Mouse (Mus musculus): Measurements from ENCODE around the gene Hpse2.
A peak's percentile ranks its signal among the peaks of the same experiment; 100 is the strongest.

Hpse2 gene

DNA sequence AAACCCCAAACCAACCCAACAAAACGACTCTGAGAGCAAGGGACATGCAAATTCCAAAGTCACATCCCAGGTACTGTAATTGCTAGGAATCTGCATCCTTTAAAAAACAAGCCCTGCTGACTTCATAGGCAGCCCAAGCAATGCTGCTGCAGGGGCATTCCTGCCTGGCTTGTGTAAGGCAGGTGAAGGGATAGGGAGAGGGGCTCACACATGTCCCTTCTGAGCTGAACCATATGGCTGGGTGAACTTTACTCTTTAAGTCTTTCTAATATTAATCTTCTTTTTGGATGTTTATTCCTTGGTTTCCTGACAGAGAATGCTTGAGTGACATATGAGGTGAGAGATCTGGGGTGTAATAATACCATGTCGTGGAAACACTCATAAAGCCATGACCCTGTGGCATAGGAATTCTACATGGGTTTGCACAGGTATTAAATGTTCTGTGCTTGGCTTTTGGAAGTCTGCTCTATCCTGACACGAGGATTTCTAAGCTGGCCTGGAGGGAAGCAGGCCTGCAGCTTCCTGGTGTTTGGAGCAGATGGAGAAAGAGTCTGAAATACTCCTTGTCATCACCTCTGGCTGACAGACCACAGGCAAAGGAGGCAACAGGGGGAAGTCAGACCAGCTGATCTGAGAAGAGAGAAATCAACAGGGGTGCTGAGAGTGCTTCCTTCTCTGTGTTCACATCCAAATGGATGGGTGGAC lies 519.0 kb downstream of the Hpse2 start:
- peak; percentile 60 for DNase-seq (ENCODE audit: extremely low spot score, low read depth, low spot score)

DNA sequence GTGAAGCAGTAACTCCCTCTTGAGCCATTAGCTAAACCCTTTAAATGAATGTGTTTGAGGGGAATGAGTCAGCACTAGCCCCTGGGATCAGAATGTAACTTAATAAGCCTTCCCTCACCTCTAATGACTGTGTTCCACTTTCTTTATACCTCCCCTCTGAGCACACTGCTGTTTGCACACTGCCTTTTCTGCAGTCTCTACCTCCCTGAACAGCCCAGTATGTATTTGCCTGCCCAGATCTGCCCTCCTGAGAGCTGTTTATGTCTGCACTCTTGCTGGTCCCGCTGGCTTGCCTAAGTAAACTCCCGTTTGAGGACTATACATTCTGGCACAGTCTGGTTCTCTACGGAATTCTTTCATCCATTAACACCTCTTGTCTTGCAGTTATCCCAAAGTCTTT lies 525.1 kb downstream of the Hpse2 start:
- DNase-seq (ENCODE audit: extremely low spot score, low read depth, low spot score), result peak; percentile 26

DNA sequence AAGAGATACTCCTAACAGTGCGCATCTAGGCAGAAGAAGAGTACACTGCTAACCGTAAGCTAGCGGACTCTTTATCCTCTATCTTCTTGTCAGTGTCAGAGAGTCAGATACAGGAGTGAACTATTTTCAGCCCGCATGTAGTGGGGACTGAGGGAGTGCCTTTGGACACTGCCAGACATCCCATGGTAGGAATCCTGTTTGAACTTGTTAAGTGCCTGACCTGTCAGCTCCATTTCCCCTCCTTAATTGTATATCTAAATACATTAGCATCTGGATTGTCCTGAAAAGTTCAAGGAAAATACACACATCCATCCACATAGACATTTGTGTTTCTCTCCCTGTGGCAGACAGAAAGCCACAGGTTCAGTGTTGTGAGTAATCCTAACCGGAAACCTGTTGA lies 531.1 kb downstream of the Hpse2 start:
- DNase-seq (ENCODE audit: extremely low spot score, low read depth, low spot score), result no peak

DNA sequence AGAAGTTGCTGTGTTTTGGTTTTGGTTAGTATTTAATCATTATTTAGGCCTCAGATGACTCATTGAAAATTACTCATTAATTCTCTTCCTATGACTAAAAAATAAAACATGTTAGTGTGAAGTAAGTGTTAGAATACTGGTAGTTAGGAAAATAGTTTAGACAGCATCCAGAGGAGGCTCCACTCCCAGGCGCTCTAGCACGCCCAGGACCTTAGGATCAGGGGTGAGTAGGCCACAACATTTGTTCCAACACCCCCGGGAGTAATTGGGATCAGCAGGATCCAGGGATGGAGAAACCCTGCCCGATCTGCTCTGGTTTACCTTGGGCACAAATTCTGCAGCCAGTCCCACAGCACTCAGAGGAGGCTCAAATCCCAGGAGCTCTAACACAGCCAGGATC lies 532.5 kb downstream of the Hpse2 start:
- DNase-seq (ENCODE audit: extremely low spot score, low read depth, low spot score), result no peak

DNA sequence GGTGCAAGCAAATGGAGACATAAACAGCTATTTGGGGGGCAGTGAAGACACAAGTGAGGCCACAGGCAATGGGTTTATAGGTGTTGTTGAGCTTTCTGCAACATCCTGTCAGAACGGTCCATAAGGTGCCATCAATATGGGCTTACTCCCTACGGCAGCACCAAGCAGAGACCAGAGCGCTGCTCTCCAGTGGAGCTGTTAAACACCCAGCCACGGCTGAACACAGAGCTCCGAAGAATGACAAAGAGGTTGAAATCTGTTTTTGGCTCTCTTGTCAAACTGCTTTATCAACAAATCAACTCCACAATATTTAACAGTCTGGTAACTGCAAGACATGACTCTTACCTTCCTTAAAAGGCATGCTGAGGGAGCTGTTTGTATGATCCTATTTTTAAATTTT lies 537.7 kb downstream of the Hpse2 start:
- no peak for DNase-seq (ENCODE audit: extremely low spot score, low read depth, low spot score)

DNA sequence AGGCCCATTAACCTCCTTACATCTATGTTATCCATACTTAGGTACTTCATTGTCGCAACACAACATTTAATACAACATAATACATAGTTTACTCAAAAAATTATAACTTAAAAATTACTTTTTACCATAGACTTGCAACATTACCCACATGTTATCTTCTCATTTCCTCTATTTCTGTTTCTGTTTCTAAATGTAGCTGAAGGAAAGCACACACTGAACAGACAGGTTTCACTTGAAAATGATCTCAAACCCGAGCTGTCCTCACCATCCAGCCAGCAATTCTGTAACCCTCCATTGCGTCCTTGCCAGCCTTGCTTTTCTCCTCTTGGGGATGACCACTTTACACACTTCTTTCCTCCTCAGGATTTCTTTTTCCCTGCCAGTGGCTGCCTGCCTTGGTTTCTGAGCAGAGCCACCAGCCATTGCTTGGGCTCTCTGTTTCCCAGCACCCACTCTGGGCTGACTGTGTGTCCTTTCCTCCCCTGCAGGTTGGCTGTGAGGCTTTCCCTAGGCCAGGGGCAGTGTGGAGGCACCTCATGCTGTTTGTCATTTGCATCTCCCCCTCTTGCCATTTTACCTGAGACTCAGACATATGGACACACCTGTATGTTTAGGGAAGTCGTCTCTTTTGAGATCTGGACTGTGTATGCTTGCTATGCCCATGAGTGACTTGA lies 548.4 kb downstream of the Hpse2 start:
- no peak for DNase-seq (ENCODE audit: extremely low spot score, low read depth, low spot score)

DNA sequence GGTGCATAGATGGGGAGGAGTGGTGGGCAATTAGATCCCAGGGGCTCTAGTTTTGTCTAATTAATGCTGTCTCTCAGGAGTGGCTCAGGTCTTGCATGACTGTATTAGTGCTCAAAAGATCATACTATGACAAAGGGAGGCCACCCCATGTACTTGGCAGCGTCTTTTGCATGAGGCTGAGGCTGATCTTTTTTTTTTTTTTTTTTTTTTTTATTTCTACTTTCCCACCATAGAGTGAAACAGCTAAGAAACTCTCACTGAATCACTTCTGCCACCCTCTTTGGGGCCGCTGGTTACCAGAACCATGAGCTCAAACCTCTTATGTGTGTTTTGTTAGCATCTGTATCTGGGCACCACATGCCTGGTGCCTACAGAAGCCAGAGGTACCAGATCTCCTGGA lies 549.0 kb downstream of the Hpse2 start:
- DNase-seq (ENCODE audit: extremely low spot score, low read depth, low spot score), result no peak

DNA sequence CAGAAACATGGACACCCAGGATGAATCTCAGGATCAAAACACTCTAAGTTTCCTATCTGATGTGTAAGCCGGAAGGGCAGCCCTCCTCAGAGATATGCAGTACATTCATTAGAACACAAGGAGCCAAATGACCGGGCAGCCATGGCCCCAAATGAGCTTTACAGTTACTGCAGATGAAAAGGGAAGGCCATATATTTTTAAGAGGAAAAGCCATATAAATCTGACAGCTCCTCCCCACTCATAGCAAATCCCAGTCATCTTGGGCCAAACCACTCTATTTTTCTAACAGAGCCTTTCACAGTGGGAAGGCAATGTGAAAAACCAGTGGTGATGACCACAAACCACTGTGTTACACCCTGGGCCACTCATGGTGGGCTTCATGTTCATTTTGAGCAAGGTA lies 549.9 kb downstream of the Hpse2 start:
- DNase-seq (ENCODE audit: extremely low spot score, low read depth, low spot score), result no peak

DNA sequence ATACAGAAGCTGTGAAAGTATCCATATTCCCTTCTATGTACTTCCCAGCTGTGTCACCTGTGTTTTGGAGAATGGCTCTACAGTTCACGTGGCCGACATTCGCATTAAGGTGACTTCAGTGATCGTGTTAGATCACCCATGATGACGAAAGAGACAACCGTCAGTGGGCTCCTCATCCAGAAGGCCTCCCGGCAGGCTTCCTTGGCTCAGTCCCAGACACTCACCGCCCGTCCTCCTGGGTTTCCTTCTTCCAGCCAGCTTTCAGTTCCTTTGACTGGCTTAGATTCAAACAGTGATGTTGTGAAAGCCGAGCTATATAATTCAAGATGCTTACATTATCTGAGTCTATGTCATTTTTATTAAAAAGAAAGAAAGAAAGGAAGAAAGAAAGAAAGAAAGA lies 550.6 kb downstream of the Hpse2 start:
- DNase-seq (ENCODE audit: extremely low spot score, low read depth, low spot score), result no peak

DNA sequence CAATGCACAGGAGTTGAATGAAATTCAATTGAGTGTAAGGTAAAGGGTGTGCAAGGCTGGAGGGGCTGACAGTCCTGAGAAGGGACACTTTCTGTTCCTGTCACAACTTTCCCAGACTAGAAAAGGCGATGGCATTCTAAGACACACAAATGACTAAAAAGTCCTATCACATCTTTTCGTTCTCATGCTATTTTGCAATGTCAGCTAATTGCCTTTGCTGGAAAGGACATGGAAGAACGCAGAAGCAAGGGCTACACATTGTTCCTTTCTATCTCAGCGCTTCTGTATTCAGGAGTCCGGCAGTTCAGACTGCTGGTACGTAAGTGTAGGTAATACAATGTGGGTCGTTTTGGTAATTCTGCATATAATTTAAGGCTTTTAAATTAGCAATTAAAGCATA lies 555.0 kb downstream of the Hpse2 start:
- DNase-seq (ENCODE audit: extremely low spot score, low read depth, low spot score), result no peak

DNA sequence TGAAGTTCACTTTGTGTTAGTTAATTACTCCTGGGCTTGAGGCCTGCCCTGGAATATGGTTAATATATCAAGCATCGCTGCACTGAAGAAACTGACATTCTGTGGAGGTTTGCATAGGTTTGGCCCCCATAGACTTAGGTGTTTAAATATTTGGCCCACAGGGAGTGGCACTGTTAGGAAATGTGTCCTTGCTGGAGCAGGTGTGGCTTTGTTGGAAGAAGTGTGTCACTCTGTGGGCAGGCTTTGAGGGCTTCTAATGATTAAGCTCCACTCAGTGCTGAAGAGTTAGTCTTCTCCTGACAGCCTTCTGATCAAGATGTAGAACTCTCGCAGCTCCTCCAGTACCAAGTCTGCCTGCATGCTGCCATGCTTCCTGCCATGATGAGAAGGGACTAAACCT lies 555.9 kb downstream of the Hpse2 start:
- DNase-seq (ENCODE audit: extremely low spot score, low read depth, low spot score), result no peak

DNA sequence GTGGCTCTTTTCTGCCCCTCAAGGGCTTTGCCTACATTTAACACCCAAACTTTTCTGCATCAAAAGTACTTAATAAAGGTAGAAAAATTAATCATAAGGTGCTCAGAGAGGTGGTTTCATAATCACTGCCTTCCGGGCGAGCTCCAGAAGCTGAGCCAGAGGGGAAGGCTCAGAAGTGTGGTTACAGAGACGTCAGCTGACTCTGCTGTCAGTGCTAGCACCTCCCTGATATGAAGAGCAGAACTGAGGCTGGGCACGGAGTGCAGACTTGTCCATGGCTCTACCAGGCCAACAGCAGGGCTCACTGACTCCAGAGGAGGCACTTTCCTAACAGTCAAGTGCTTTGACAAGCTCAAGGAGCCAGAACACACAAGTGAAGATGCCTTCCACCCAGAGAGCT lies 559.0 kb downstream of the Hpse2 start:
- no peak for DNase-seq (ENCODE audit: extremely low spot score, low read depth, low spot score)

DNA sequence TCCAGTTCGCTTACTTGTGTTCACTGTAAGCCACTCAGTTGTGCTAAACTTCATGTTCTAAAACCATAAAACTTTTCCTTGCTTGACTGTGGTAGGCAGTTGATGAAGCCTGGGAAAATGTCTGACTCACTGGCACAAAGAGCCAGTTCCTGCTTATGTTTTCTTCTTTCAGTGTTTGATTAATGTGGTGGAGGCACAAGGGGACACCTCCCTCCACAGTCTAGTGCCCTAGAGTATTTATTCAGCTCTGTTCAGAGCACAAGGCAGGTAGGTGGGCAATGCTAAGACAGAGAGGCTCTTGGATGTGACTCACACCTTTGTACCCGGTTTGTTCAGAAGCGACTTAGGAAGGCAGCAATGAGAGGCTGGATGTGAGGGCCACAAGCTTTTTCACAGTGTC lies 560.3 kb downstream of the Hpse2 start:
- DNase-seq (ENCODE audit: extremely low spot score, low read depth, low spot score), result no peak

DNA sequence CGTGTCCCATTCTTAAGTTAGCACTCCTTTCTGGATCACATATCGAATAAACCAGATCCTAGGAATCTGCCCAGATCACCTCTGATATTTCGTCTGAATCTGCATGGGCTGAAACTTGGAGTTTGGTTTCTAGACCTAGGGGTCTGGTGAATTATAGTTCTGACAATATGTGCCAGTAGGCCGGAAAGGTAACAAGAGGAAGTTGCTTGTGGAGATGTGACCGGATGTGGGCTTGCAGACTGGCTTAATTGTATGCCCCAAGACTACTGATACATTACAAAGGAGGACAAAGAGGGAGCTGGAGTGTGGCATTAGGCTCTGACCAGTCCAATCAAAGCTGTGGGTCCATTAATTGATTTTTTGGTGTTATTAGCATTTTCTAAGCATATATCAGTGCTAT lies 568.0 kb downstream of the Hpse2 start:
- no peak for DNase-seq (ENCODE audit: extremely low spot score, low read depth, low spot score)

DNA sequence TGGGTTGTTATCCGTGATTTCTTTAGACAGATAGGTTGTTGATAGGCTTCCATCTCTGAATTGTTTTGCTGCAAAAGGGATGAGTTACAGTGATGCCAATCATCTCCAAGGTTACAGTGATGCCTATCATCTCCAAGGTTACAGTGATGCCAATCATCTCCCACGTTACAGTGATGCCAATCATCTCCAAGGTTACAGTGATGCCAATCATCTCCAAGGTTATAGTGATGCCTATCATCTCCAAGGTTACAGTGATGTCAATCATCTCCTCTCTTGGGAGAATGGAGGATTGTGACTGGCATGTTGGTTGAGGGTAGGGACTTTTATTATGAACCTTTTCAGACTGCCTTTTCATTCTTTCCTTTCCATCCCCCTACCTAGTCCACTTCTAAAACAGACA lies 570.4 kb downstream of the Hpse2 start:
- DNase-seq (ENCODE audit: extremely low spot score, low read depth, low spot score), result no peak

DNA sequence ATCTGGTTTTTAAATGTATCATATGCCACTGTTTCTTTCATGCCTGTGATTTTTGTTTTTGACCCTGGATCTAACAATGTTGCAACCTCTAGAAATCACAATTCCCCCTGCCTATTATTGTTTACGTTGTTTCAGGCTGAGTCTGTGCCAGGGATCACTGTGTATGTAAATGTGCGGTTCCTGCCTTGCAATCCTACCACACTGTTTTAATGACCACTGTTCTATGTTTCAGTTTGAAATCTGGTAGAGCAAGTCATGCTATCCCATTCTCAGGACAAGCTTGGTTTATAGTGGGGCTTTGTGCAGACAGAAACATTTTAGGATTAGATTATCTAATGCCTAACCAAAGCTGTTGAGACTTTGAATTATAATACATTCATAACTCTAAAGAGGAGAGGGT lies 571.9 kb downstream of the Hpse2 start:
- DNase-seq (ENCODE audit: extremely low spot score, low read depth, low spot score), result no peak

DNA sequence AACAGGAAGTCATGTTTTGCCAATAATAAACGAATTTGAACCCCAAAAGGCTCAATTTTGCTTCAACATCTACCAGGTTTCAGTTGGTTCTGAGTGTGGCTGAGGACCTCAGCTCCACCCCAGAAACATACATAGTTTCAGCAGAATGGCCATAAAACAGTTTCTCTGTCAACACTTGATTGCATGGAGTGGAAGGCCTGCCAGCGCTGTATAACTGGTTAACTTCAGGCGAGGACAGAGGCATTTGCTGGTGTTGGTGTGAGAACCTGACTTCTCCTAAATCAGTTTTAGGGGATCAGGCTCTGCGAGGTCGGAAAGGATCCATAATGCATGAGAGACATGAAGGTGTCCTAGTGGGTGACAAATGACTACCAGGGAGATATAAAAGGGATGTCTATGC lies 578.0 kb downstream of the Hpse2 start:
- DNase-seq (ENCODE audit: extremely low spot score, low read depth, low spot score), result no peak

DNA sequence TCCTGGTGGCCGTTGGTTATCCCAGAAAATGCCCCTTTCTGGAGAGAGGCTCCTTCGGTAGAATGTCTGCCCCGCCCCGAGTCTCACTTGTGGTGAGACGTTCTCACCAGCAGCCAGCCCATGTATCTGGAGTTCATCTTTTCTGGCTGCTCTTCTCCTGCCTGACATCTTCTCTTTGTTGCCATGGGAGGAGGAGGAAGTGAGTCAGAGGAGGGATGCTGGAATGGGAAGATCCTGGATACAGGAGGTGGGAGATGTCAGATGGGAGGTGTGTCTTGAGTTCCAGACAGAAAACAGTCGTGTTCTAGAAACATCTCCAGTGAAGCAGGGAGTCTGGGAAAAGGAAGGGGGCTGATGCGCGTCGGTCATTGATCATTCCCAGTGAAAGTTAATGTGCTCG lies 578.7 kb downstream of the Hpse2 start:
- DNase-seq (ENCODE audit: extremely low spot score, low read depth, low spot score), result no peak

DNA sequence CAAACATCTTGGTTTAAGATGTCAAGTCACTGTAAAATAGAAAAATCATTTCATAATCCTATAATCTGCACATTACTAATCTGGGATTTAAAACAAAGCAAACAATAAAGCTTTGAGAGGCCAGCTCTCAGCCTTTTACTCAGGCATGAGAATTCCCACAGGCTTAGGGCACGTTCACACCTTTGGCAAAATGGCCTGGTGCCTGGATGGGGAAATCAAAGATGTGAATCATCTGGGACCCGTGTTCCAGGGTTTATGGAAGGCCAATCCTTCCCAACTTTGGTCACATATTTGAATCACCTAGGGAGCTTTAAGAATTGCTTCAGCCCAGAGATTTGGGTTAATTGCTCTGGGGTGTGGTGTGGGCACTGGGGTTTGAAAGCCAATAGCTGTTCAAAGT lies 590.3 kb downstream of the Hpse2 start:
- no peak for DNase-seq (ENCODE audit: extremely low spot score, low read depth, low spot score)

DNA sequence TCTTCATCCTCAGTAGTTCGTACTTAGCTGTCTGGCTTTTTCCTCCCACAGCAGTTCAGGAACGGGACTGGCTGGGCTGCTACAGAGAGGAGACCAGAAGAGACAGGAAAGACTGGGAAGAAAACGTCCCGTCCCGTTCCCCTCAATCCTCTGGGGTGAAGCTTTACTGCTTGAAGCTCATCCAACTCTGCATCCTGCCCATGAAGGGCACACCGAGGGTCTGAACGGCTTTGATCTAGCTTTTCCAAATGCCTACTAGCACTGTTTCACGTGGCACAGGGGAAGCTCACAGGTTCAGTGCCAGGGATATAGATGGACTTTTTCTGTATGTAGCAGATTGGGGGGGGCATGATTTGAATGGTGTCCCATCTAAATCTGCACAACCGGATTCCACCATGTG lies 592.4 kb downstream of the Hpse2 start:
- DNase-seq (ENCODE audit: extremely low spot score, low read depth, low spot score), result no peak

DNA sequence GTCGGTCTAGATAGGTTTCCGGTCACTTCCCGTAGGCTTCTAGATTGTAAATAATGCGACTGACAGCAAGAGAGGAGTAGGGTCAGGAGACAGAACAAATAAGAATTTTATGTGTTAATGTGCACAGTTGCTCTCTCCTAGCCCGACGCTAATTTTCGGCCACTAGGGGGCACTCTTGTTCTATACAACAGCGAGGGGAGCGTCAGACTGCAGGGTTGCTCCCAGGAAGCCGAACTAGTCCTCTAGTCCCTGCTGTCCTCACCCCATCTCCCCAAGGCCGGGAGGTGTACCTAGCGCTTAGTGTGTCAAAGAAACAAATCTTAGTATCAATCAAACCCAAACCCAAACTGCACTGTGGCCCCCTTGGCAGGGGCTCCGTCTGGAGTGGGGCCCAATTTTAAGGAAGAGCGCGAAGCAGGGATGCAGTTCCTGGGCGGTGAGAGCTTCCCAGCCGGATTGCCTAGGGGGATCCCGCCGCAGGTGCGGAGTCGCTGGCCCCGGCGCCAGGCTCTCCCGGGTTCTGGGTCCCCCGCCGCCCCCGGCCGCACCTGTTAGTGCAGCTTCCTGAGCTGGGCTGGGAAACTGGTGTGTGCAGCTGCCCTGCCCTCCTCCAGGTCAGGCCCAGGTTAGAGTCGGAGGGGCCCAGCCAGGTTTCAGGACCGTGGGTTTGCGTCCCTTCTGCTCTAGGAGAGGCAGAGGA lies 593.1 kb downstream of the Hpse2 start:
- peak; percentile 91 for DNase-seq (ENCODE audit: extremely low spot score, low read depth, low spot score)

DNA sequence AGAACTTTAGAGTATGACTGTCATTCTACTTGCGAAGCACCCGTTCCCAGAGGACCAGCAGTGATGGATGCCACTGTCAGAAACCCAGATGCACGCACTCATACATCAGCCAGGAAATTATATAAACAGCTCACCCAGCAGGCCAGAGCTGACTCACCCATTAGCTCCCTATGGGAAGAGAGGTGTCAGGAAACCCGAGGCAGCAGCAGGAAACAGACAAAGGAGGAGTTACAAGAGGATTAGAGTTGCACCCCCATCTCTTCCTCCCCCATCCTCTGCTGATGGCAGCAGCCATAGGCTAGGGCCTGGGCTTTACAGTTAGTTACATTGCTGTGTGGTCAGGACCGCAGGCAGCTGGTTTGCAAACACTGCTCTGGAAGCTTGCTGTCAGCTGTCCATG lies 599.8 kb downstream of the Hpse2 start:
- no peak for DNase-seq (ENCODE audit: extremely low spot score, low read depth, low spot score)
